Mouse (Mus musculus) liver, postnatal 0 days (tissue): ENCODE measurements around the gene St6galnac4. TPM values are rescaled to one million over a fixed set of nuclear protein-coding genes. Genes with fewer than 3 reads are reported as not detected.
A peak's percentile ranks its signal among the peaks of the same experiment; 100 is the strongest.

Source experiments
- ATAC-seq: fragments of 200-750 bp; cut with Nextera tagmentation; 2 replicates; pipeline ENCODE4 v1.8.0; 2017; ENCODE audit warnings: mild to moderate bottlenecking, moderate library complexity
- DNase-seq: peaks from one replicate; pipeline ENCODE4 v3.0.0-alpha.2; 2016
- H3K27ac ChIP-seq: fragments of 300-500 bp; sonication (generic); 2 replicates; pipeline ENCODE4 v1.5.1; 2014; ENCODE audit warnings: antibody characterized with exemption, moderate library complexity, mild to moderate bottlenecking, low read depth
- H3K27me3 ChIP-seq: fragments of 300-500 bp; sonication (generic); 2 replicates; pipeline ENCODE4 v1.6.1; 2014; ENCODE audit warnings: low read length, control low read depth, mixed read lengths; ENCODE audit not compliant: insufficient read depth
- H3K36me3 ChIP-seq: fragments of 300-500 bp; sonication (generic); replicated peaks from 2 replicates; pipeline ENCODE4 v1.6.1; 2014; ENCODE audit warnings: mild to moderate bottlenecking, control low read depth, low read length, moderate library complexity, mixed read lengths; ENCODE audit not compliant: insufficient read depth
- H3K4me1 ChIP-seq: fragments of 300-500 bp; sonication (generic); 2 replicates; pipeline ENCODE4 v1.6.1; 2014; ENCODE audit warnings: antibody characterized with exemption, mild to moderate bottlenecking, control low read depth; ENCODE audit not compliant: insufficient read depth
- H3K4me2 ChIP-seq: fragments of 300-500 bp; sonication (generic); 2 replicates; pipeline ENCODE4 v1.6.1; 2014; ENCODE audit warnings: low read depth, mild to moderate bottlenecking, low read length, moderate library complexity, mixed read lengths
- H3K4me3 ChIP-seq: fragments of 300-500 bp; sonication (generic); 2 replicates; pipeline ENCODE4 v1.5.1; 2014; ENCODE audit warnings: low read depth, low read length
- H3K9ac ChIP-seq: fragments of 300-500 bp; sonication (generic); replicated peaks from 2 replicates; pipeline ENCODE4 v1.6.1; 2014; ENCODE audit warnings: mild to moderate bottlenecking, moderate library complexity
- H3K9me3 ChIP-seq: fragments of 300-500 bp; sonication (generic); 2 replicates; pipeline ENCODE4 v1.6.1; 2016; ENCODE audit warnings: mild to moderate bottlenecking, control low read depth, low read length, mixed read lengths
- CTCF ChIP-seq: sonication (generic); IDR thresholded peaks from 2 replicates; pipeline ENCODE4 v1.5.1; 2016; ENCODE audit warnings: antibody characterized with exemption, low read depth
- EP300 ChIP-seq: IDR thresholded peaks from 2 replicates; pipeline ENCODE4 v1.6.1; 2016; ENCODE audit warnings: antibody characterized with exemption, low read depth, mild to moderate bottlenecking
- WGBS: fragments of 180-500 bp; shearing (Covaris S2); extraction: QIAGEN DNeasy Blood & Tissue Kit; methylation state at CpG from one replicate; pipeline ENCODE4 v1.1.7; 2014; ENCODE audit not compliant: insufficient replicate concordance; 5-methylcytosine and 5-hydroxymethylcytosine counted together
- polyA plus RNA-seq: library from polyadenylated mRNA; unstranded; fragments of >200 nt; fragmentation: Nextera tagmentation; extraction: Ambion mirVana; gene quantifications from 2 replicates; pipeline ENCODE4 v1.2.1, GENCODE M21; 2015

St6galnac4 gene
- polyA plus RNA-seq, 1 experiment from 2014 or later: 5.8 TPM

DNA sequence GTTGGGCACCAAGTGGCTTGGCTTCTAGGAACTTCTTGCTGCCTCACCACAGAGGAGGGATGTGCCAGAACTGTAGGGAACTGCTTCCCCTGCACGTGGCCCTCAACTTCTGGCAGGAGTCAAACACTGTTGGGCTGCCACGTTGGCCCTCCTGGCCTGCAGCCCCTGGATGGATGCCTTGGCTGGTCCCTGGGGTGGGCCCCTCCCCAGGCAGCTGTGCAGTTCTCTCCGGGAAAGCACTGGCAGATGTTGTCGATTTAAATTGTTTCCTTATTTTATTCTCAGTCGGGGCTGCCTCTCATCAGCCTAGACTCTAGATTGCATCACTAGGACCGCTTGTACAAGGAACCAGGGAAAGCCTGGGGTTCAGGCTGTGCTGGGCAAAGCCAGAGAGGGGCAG is 37.1 kb upstream of the St6galnac4 start:
- no peak for ATAC-seq

DNA sequence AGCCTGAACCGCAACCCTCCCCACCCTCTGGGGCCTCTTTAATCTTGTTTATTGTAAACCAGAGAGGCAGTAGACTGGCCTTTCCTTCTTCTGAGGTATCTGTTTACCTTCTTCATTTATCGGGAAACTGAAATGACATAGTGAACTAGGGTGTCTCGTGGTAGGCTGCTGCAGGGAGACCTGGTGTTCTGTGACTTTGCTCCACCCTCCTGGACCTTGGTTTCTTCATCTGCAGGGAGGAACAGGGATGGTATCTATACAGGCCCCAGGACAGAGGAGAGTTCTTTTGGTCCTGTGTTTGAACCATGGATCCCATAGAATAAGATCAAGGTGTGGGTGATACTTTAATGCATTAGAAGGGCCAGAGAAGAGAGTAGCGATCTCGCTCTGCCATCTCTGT is 35.7 kb upstream of the St6galnac4 start:
- peaks cover 7% of the 10 kb centered on the region; the same call in 1 of the 2 replicates for H3K4me1 ChIP-seq
- H3K27me3 ChIP-seq: no peaks in the 10 kb centered on the region
- H3K27ac ChIP-seq: no peak overlapping the region
- WGBS: 76% methylated on average over 5 of the region's 5 CpGs
- ATAC-seq (no peak), DNase-seq (no peak)
- H3K9me3 ChIP-seq: no peaks in the 10 kb centered on the region
- H3K36me3 ChIP-seq: no peaks in the 10 kb centered on the region
- TF ChIP-seq EP300 (no peak), CTCF (no peak)
- H3K4me3 ChIP-seq: no peak overlapping the region
- H3K9ac ChIP-seq: no peak overlapping the region
- H3K4me2 ChIP-seq: no peak overlapping the region

More for the DNA sequence above, 37.1 kb upstream of the St6galnac4 start:
- Histone ChIP-seq H3K36me3 (no peaks in the 10 kb centered on the region; the same call in 1 of the 2 replicates), H3K4me3 (no peak overlapping the region), H3K27ac (no peak overlapping the region), H3K27me3 (no peaks in the 10 kb centered on the region), H3K4me1 (peaks cover 7% of the 10 kb centered on the region; the same call in 1 of the 2 replicates), H3K9me3 (no peaks in the 10 kb centered on the region), H3K4me2 (no peak overlapping the region), H3K9ac (no peak overlapping the region)
- DNase-seq: no peak
- no peak for TF ChIP-seq EP300
- TF ChIP-seq CTCF: no peak
- WGBS: 47% methylated on average over 6 of the region's 6 CpGs

DNA sequence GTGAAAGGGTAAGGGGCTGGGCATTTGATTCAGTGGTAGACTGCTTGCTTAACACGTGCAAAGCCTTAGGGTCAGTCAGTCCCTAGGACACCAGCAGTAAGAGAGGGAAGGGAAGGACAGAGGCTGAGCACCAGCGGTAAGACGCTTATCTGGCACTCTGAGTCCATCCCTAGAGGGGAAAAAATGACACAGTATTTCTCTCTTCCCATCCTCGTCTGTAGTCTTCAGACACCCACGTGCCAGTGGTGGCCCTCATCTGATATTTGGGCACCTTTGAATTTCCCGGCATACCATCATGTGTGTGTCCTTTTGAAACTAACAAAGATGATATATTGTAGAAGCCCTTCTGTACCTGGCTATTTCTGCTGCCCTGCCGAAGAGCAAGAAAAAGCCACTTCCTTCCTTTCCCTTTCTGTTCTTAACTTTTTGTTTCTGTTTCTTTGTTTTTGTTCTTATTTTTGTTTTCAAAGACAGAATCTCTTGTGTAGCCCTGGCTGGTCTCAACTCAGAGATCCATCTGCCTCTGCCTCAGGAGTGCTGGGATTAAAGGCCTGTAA is 33.2 kb upstream of the St6galnac4 start:
- Histone ChIP-seq H3K27ac (0 out of 2 replicates have a peak overlapping the region, but pooled peaks have one; percentile 1), H3K36me3 (peaks cover 2% of the 10 kb centered on the region; the same call in 1 of the 2 replicates), H3K27me3 (no peaks in the 10 kb centered on the region), H3K4me2 (peak overlapping the region; percentile 10), H3K9me3 (no peaks in the 10 kb centered on the region), H3K4me3 (no peak overlapping the region), H3K4me1 (peaks cover under 1% of the 10 kb centered on the region; the same call in 1 of the 2 replicates), H3K9ac (no peak overlapping the region)
- ATAC-seq (no peak), DNase-seq (no peak)
- TF ChIP-seq EP300: no peak
- 22% methylated on average over 7 of the region's 7 CpGs for WGBS

DNA sequence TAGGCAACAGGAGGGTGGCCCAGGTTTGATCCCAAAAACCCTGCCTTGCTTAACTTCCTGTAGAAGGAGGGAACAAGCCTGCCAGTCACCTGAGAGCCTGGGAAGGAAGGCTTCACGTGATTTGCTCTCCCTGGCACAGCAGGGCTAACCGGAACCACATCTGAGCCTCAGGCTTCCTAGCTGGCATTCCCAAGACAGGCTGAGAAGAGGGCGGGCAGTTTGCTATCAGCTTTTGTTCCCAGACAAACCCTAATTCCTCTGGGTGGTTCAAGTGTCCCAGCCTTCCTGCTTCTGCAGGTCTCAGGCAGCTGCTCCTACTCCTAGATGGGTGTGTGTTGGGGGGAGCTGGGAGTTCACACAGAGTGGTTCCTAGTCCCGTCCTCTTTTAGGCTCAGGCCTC is 31.4 kb upstream of the St6galnac4 start:
- Histone ChIP-seq H3K36me3 (peaks cover 10% of the 10 kb centered on the region; the same call in 1 of the 2 replicates), H3K4me3 (no peak overlapping the region), H3K4me2 (no peak overlapping the region), H3K9ac (no peak overlapping the region), H3K27me3 (no peaks in the 10 kb centered on the region), H3K4me1 (no peaks in the 10 kb centered on the region), H3K9me3 (no peaks in the 10 kb centered on the region), H3K27ac (no peak overlapping the region)
- DNase-seq (no peak), ATAC-seq (no peak)
- WGBS: 69% methylated on average over 4 of the region's 4 CpGs
- TF ChIP-seq EP300 (no peak), CTCF (no peak)

DNA sequence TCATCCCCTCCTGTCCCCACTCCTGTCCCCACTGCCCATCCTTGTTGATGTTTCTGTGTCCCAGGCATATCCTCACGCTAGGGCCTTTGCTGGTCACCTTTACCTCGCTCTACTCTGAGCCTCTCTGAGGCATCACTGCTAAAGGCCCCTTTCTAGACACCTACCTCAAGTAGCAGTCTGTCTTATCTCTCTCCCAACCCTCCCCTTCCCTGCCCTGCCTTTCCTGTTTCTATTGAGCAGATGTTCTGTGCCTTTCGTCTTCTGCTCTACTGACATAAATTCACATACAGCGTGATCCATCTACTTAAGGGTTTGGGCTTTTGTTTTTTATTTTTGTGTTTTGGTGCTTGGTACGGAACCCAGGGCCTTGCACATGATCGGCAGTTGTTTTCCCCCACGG is 30.9 kb upstream of the St6galnac4 start:
- no peak for DNase-seq
- no peak overlapping the region for H3K9ac ChIP-seq
- no peaks in the 10 kb centered on the region for H3K9me3 ChIP-seq
- ATAC-seq: no peak
- H3K4me3 ChIP-seq: no peak overlapping the region
- H3K4me2 ChIP-seq: no peak overlapping the region
- no peaks in the 10 kb centered on the region for H3K27me3 ChIP-seq
- H3K36me3 ChIP-seq: peaks cover 10% of the 10 kb centered on the region; the same call in 1 of the 2 replicates
- WGBS: 57% methylated on average over 7 of the region's 7 CpGs
- no peaks in the 10 kb centered on the region for H3K4me1 ChIP-seq
- H3K27ac ChIP-seq: no peak overlapping the region
- no peak for TF ChIP-seq CTCF
- no peak for TF ChIP-seq EP300

DNA sequence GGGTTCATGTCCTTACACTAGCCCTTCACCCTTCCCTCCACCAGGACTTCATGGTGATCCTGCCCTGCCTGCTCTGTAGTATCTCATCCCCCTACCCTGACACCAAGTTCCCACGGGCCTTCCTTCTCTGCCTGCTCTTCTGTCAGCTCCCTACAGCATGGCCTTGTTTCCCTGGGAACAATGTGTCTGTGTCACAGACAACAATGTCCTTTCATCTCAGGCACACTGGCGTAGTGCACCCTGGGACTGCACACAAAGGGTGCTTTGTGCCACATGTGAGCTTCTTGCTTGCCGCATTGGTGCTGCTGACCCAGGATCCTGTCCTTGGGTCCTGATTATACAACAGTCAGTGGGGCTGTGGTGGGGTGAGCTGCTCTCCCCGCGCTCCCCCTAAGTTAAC is 27.3 kb upstream of the St6galnac4 start:
- WGBS: 83% methylated on average over 5 of the region's 5 CpGs
- no peak overlapping the region for H3K4me2 ChIP-seq
- H3K4me3 ChIP-seq: no peak overlapping the region
- H3K9me3 ChIP-seq: no peaks in the 10 kb centered on the region
- no peak for DNase-seq
- no peak overlapping the region for H3K9ac ChIP-seq
- no peak overlapping the region for H3K27ac ChIP-seq
- ATAC-seq: no peak
- no peaks in the 10 kb centered on the region for H3K27me3 ChIP-seq
- H3K36me3 ChIP-seq: peaks cover 17% of the 10 kb centered on the region; the same call in 1 of the 2 replicates
- TF ChIP-seq EP300: no peak
- no peak for TF ChIP-seq CTCF
- H3K4me1 ChIP-seq: no peaks in the 10 kb centered on the region
